Mouse (Mus musculus): Measurements from ENCODE around the gene Lpp. TPM values are rescaled to one million over a fixed set of nuclear protein-coding genes. Genes with fewer than 3 reads are reported as not detected.

Gene Lpp
- polyA plus RNA-seq, 1 experiment = not detected

DNA sequence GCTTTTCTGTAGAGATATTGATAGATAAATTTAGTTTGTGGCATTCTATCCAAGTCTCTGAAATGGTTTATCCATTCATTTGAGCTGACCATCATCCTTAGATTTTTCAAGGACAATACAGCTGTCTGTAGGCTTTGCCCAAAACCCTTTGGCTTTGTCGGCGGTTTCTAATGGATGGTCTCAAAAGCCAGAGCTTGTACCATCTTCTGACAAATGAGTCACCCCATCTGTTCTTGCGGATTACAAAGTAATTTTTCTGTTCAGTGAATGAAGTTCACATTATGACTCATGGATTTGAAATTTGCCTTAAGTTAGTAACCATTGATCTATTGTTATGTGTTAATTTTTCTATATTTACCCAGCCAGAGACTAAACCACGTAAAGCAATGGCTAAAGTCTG, 301.8 kb downstream of the Lpp start:
- no peaks in the 10 kb centered on the region for H3K4me1 ChIP-seq (ENCODE audit: control insufficient read depth, insufficient read depth, low read length)
- WGBS = 64% methylated on average over 4 of the region's 4 CpGs
- H3K4me3 ChIP-seq (ENCODE audit: insufficient read depth, low read depth, low read length) = no peak overlapping the region
- TF ChIP-seq POLR2A (IDR thresholded peaks at IDR 0.05; ENCODE audit: insufficient read depth, low read depth, low read length) = no peak
- TF ChIP-seq CTCF (IDR thresholded peaks at IDR 0.05; ENCODE audit: insufficient read depth, low read depth, low read length) = no peak
- no peak overlapping the region for H3K27ac ChIP-seq (ENCODE audit: insufficient read depth, low read depth, low read length)

DNA sequence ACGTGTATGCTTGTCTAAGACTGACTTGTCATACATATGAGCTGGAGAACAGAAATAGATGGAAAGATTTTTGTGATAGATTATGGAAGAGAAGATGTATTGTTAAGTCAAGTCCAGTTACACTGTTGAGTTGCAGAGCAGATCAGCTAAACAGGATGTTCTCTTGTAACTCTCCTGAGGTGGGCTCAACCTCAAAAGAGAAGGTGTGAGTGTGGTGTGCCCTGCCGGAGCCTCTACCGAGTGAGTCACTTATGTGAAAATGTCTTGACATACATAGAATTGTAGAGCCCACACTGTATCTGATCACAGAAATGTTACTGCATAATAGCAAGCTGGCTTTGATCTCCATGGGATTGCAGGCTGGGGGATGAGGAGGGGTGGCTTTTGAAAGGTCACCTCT, 310.9 kb downstream of the Lpp start:
- Histone ChIP-seq H3K27ac (ENCODE audit: insufficient read depth, low read depth, low read length) (no peak overlapping the region), H3K4me1 (ENCODE audit: control insufficient read depth, insufficient read depth, low read length) (no peaks in the 10 kb centered on the region), H3K4me3 (ENCODE audit: insufficient read depth, low read depth, low read length) (no peak overlapping the region)
- no peak for TF ChIP-seq POLR2A (IDR thresholded peaks at IDR 0.05; ENCODE audit: insufficient read depth, low read depth, low read length)
- no peak for TF ChIP-seq CTCF (IDR thresholded peaks at IDR 0.05; ENCODE audit: insufficient read depth, low read depth, low read length)
- 89% methylated on average over 3 of the region's 3 CpGs for WGBS

DNA sequence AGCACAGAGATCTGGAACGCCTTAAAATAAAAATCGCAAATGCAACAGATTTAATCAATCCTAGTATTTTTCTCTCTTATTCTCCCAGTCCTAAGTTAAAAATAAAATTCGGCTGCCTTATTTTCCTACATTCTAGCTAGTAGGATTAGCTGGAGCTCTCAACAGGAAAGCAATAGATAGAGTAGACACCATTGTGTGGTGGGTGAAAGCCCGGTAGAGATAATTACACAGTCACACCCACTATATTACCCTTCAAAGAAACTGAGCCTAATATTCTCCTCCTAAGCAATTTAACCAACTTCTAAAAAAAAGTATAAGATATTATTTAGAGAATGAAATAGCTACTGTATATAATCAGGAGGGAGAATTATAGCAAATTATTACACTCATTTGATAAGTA, 330.3 kb downstream of the Lpp start:
- H3K4me1 ChIP-seq (ENCODE audit: control insufficient read depth, insufficient read depth, low read length) = peaks cover 2% of the 10 kb centered on the region; the same call in 1 of the 2 replicates
- 26% methylated on average over 4 of the region's 4 CpGs for whole genome bisulfite sequencing
- H3K4me3 ChIP-seq (ENCODE audit: insufficient read depth, low read depth, low read length) = no peak overlapping the region
- TF ChIP-seq POLR2A (IDR thresholded peaks at IDR 0.05; ENCODE audit: insufficient read depth, low read depth, low read length) (no peak), CTCF (IDR thresholded peaks at IDR 0.05; ENCODE audit: insufficient read depth, low read depth, low read length) (no peak)
- no peak overlapping the region for H3K27ac ChIP-seq (ENCODE audit: insufficient read depth, low read depth, low read length)

DNA sequence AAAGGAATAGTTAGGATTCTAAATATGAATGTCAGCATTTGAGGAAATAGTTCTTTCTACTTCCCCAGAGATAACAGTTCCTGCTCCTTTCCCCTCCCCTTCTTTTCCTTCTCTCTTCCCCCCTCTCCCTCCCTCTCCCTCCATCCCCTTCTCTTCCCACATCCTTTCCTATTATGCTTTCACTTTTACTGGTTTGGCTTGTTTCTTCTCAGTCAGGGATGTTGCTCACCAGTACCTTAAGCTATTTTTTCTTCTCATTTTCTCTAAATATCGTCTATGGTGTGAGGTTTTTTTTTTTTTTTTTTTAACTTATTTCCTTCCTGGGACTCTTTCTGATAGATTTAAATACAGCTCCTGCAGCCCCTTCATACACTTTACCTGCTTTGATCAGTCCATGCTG, 339.4 kb downstream of the Lpp start:
- no peak overlapping the region for H3K27ac ChIP-seq (ENCODE audit: insufficient read depth, low read depth, low read length)
- TF ChIP-seq CTCF (IDR thresholded peaks at IDR 0.05; ENCODE audit: insufficient read depth, low read depth, low read length) (no peak), POLR2A (IDR thresholded peaks at IDR 0.05; ENCODE audit: insufficient read depth, low read depth, low read length) (no peak)
- H3K4me1 ChIP-seq (ENCODE audit: control insufficient read depth, insufficient read depth, low read length) = no peaks in the 10 kb centered on the region
- no peak overlapping the region for H3K4me3 ChIP-seq (ENCODE audit: insufficient read depth, low read depth, low read length)
- 74% methylated on average over 1 of the region's 1 CpGs for WGBS

DNA sequence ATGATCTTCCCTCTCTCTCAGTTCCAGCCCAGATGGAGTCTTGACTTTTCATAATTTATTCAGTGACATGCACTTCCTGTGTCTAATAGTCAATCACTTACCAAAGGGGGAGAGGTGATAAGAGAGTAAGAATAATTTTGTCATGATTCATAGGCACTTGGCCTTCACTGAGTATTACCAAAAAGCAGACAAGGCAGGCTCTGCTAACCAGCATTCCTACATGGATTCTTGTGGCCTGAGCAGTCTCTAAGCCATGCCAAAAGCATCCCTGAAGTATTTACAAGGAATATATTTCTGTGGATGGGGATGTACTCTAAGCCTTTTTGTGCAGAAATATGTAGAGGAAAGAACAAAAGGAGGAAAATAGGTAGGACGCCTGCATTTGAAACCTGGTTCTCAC, 340.0 kb downstream of the Lpp start:
- Histone ChIP-seq H3K27ac (ENCODE audit: insufficient read depth, low read depth, low read length) (no peak overlapping the region), H3K4me1 (ENCODE audit: control insufficient read depth, insufficient read depth, low read length) (no peaks in the 10 kb centered on the region), H3K4me3 (ENCODE audit: insufficient read depth, low read depth, low read length) (no peak overlapping the region)
- no peak for TF ChIP-seq POLR2A (IDR thresholded peaks at IDR 0.05; ENCODE audit: insufficient read depth, low read depth, low read length)
- 100% methylated on average over 1 of the region's 1 CpGs for WGBS

DNA sequence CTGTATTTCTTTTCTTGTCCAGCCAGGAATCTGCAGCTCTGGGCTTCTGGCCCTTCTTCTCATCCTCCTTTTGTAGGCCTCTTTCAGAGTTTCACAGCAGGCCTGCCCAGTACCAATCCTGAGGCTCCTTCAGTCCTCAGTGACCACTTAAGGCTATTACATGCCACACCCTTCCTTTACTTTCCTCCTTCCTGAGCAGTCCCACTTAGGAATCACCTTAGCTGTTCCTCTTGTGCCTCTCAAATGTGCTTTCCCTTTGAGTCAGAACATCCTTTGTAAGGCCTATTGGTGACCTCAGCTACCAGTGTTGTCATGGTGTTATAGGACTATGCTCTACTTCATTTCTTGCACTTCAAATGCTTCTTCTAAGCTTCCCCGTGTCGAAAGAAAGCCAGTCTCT, 342.4 kb downstream of the Lpp start:
- Histone ChIP-seq H3K4me3 (ENCODE audit: insufficient read depth, low read depth, low read length) (no peak overlapping the region), H3K4me1 (ENCODE audit: control insufficient read depth, insufficient read depth, low read length) (no peaks in the 10 kb centered on the region), H3K27ac (ENCODE audit: insufficient read depth, low read depth, low read length) (no peak overlapping the region)
- 84% methylated on average over 2 of the region's 2 CpGs for WGBS
- no peak for TF ChIP-seq CTCF (IDR thresholded peaks at IDR 0.05; ENCODE audit: insufficient read depth, low read depth, low read length)
- TF ChIP-seq POLR2A (IDR thresholded peaks at IDR 0.05; ENCODE audit: insufficient read depth, low read depth, low read length) = no peak

DNA sequence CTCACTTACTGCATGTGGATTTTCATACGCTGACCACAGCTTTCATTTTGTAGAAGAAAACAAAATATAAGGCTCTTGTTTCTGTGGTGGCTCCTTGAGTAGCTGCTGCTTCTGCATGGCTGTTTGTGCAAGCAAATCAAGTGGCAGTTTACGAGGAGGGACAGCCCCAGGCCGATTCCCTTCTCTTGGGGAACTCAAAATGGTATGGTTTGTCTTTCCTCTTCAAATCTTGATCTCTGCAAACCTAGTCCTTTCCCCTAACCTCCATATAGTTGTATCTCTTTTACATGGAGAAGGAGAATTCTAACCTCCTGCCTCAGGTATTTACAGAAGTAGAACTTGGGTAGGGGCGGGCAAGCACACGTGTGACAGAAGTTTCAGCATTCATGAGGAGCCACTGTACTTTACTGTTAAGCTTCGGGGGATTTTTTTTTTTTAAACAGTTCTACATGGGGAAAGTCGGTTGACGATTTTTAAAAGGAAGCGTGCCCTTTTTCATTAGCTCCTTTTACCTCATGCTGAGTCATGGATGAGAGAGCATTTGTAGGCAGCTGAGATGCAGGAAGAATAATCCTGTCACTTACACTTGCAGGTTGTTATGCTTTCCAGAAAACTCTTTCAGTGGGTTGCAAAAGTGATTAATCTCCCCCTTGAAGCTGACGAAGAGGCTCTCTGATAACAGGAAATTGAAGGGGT, 344.2 kb downstream of the Lpp start:
- TF ChIP-seq CTCF (IDR thresholded peaks at IDR 0.05; ENCODE audit: insufficient read depth, low read depth, low read length) = no peak
- no peak for TF ChIP-seq POLR2A (IDR thresholded peaks at IDR 0.05; ENCODE audit: insufficient read depth, low read depth, low read length)
- Histone ChIP-seq H3K4me3 (ENCODE audit: insufficient read depth, low read depth, low read length) (no peak overlapping the region), H3K27ac (ENCODE audit: insufficient read depth, low read depth, low read length) (no peak overlapping the region), H3K4me1 (ENCODE audit: control insufficient read depth, insufficient read depth, low read length) (no peaks in the 10 kb centered on the region)
- 46% methylated on average over 10 of the region's 10 CpGs for WGBS

DNA sequence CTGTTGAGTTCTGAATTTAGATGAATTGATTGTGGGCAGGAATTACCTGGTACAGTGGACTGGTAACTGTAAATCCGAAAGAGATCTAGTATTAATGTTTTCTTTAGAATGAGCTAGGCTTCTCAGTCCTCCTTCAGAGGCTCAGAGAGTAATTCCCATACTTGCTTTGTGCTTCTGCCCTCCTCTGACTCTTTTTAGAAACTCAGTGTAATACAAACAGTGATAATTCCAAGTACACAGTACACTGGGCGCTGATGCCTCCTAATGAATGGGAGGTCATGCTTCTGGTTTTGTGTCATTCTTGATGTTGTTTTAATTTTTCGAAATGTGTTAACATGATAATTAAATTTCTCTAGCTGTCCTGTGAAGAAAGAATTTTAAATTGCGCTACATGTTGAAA, 347.4 kb downstream of the Lpp start:
- TF ChIP-seq POLR2A (IDR thresholded peaks at IDR 0.05; ENCODE audit: insufficient read depth, low read depth, low read length) (no peak), CTCF (IDR thresholded peaks at IDR 0.05; ENCODE audit: insufficient read depth, low read depth, low read length) (no peak)
- WGBS = 81% methylated on average over 4 of the region's 4 CpGs
- no peak overlapping the region for H3K27ac ChIP-seq (ENCODE audit: insufficient read depth, low read depth, low read length)
- H3K4me1 ChIP-seq (ENCODE audit: control insufficient read depth, insufficient read depth, low read length) = no peaks in the 10 kb centered on the region
- no peak overlapping the region for H3K4me3 ChIP-seq (ENCODE audit: insufficient read depth, low read depth, low read length)

DNA sequence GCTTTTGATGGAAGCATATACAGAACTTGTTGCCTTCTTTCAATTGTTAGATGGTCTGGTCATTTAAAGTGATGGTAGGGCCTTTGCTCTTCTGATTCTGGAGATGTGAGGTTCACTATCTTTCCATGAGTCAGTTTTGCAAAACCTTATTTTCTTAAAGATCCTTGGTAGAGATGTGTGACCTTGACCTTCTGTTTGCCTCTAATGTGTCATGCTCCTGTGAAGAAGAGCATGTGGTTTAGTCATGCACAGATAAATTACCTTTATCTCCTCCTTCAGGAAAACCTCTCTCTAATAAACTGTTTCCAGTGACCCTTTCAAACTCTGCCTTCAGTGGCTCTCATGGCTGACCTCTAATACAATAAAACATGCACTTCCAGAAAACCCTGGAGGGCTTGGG, 356.5 kb downstream of the Lpp start:
- Histone ChIP-seq H3K4me3 (ENCODE audit: insufficient read depth, low read depth, low read length) (no peak overlapping the region), H3K4me1 (ENCODE audit: control insufficient read depth, insufficient read depth, low read length) (no peaks in the 10 kb centered on the region), H3K27ac (ENCODE audit: insufficient read depth, low read depth, low read length) (no peak overlapping the region)
- no peak for TF ChIP-seq CTCF (IDR thresholded peaks at IDR 0.05; ENCODE audit: insufficient read depth, low read depth, low read length)
- no peak for TF ChIP-seq POLR2A (IDR thresholded peaks at IDR 0.05; ENCODE audit: insufficient read depth, low read depth, low read length)

DNA sequence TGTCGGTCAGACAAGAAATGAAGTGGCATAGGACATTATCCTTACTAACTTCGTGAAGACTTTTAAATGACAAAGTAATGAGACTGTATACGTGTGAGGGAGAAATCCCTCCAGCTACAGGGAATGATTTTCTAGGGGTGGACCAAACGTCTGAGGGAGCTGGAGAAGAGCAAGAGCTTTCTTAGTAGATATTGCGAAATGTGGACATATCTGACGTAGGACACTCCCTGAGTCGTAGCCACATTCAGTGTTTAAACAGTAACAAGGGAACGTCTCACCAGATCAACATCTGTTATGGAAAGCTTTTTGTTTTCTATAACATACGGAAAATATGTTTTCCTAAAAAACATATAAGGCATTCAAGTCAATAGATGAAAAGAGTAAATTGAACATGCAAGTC, 362.8 kb downstream of the Lpp start:
- no peak overlapping the region for H3K4me3 ChIP-seq (ENCODE audit: insufficient read depth, low read depth, low read length)
- H3K27ac ChIP-seq (ENCODE audit: insufficient read depth, low read depth, low read length) = no peak overlapping the region
- 96% methylated on average over 9 of the region's 9 CpGs for WGBS
- H3K4me1 ChIP-seq (ENCODE audit: control insufficient read depth, insufficient read depth, low read length) = no peaks in the 10 kb centered on the region
- TF ChIP-seq POLR2A (IDR thresholded peaks at IDR 0.05; ENCODE audit: insufficient read depth, low read depth, low read length) (no peak), CTCF (IDR thresholded peaks at IDR 0.05; ENCODE audit: insufficient read depth, low read depth, low read length) (no peak)
